Mouse (Mus musculus) liver, adult 2 months (tissue): ENCODE data around the gene Dnajc4. TPM values are rescaled to one million over a fixed set of nuclear protein-coding genes. Genes with fewer than 3 reads are reported as not detected.

Experiments used
- DNase-seq: peaks from one replicate; pipeline ENCODE4 v3.0.0-alpha.2; 2011; ENCODE audit warnings: low read depth, low spot score; ENCODE audit errors: extremely low read depth
- H3K27ac ChIP-seq: fragments of 200-500 bp; replicated peaks from 2 replicates; pipeline ENCODE4 v1.5.1; 2012; ENCODE audit warnings: low read depth, mild to moderate bottlenecking, control low read depth, inconsistent platforms, low read length; ENCODE audit not compliant: insufficient read depth
- H3K27me3 ChIP-seq: fragments of 200-500 bp; 2 replicates; pipeline ENCODE4 v1.6.1; 2012; ENCODE audit warnings: mild to moderate bottlenecking, moderate library complexity, low read length, inconsistent platforms; ENCODE audit not compliant: control insufficient read depth, insufficient read depth
- H3K36me3 ChIP-seq: fragments of 200-500 bp; 2 replicates; pipeline ENCODE4 v1.6.1; 2012; ENCODE audit warnings: low read length, inconsistent platforms; ENCODE audit not compliant: control insufficient read depth, insufficient read depth
- H3K4me1 ChIP-seq: fragments of 200-500 bp; 2 replicates; pipeline ENCODE4 v1.6.1; 2011; ENCODE audit warnings: low read length; ENCODE audit not compliant: control insufficient read depth, insufficient read depth
- H3K4me3 ChIP-seq: fragments of 200-500 bp; 2 replicates; pipeline ENCODE4 v1.5.1; 2011; ENCODE audit warnings: low read depth, mild to moderate bottlenecking, control low read depth, low read length, moderate library complexity; ENCODE audit not compliant: insufficient read depth
- H3K79me2 ChIP-seq: fragments of 200-500 bp; 2 replicates; pipeline ENCODE4 v1.6.1; 2012; ENCODE audit warnings: inconsistent platforms, mild to moderate bottlenecking, low read length, moderate library complexity; ENCODE audit not compliant: control insufficient read depth, insufficient read depth
- H3K9ac ChIP-seq: fragments of 200-500 bp; 2 replicates; pipeline ENCODE4 v1.6.1; 2012; ENCODE audit warnings: low read depth, mild to moderate bottlenecking, control low read depth, inconsistent platforms, low read length
- CTCF ChIP-seq: fragments of 200-500 bp; IDR thresholded peaks from 2 replicates; pipeline ENCODE4 v1.5.1; 2011; ENCODE audit warnings: low read depth, low read length, control low read depth
- POLR2A ChIP-seq: fragments of 200-500 bp; IDR thresholded peaks from 2 replicates; pipeline ENCODE4 v1.6.1; 2011; ENCODE audit warnings: low read length, control low read depth; ENCODE audit not compliant: insufficient read depth; ENCODE audit errors: extremely low read depth
- WGBS: fragments of 180-500 bp; shearing (Covaris S2); methylation state at CpG from one replicate; pipeline ENCODE4 v1.1.7; 2018; 5-methylcytosine and 5-hydroxymethylcytosine counted together
- polyA plus RNA-seq: library from polyadenylated mRNA; depleted of rRNA; stranded (reverse); fragments of >200 nt; gene quantifications from 2 replicates; pipeline ENCODE4 v1.2.3, GENCODE M21; 2012
- total RNA-seq: library from RNA; depleted of rRNA; stranded (reverse); fragments of >200 nt; gene quantifications from 2 replicates; pipeline ENCODE4 v1.2.3, GENCODE M21; 2014

Gene Dnajc4
- total and polyA plus RNA-seq, 2 experiments, result 11.2 to 22.3 TPM

- Histone ChIP-seq H3K36me3 (no peaks in the 10 kb centered on the region), H3K27ac (no peak overlapping the region), H3K4me1 (peaks cover 7% of the 10 kb centered on the region), H3K27me3 (no peaks in the 10 kb centered on the region), H3K4me3 (no peak overlapping the region), H3K79me2 (no peaks in the 10 kb centered on the region), H3K9ac (no peak overlapping the region)
- DNase-seq, result no peak
- TF ChIP-seq CTCF, result no peak
- no peak for TF ChIP-seq POLR2A
- 87% methylated on average over 10 of the region's 10 CpGs for WGBS
These were observed 6.2 kb downstream of the Dnajc4 start for GRCm38 (mm10) chr19:6985951-6986708.

GRCm38 (mm10) chr19:6985300-6985699, 7.1 kb downstream of the Dnajc4 start:
- WGBS, result 94% methylated on average over 19 of the region's 19 CpGs
- no peak for TF ChIP-seq CTCF
- no peak for TF ChIP-seq POLR2A

GRCm38 (mm10) chr19:6983621-6984020, 8.8 kb downstream of the Dnajc4 start:
- Histone ChIP-seq H3K79me2 (no peaks in the 10 kb centered on the region), H3K9ac (no peak overlapping the region), H3K36me3 (no peaks in the 10 kb centered on the region), H3K27me3 (no peaks in the 10 kb centered on the region), H3K4me1 (peaks cover 14% of the 10 kb centered on the region), H3K4me3 (no peak overlapping the region), H3K27ac (no peak overlapping the region)
- WGBS, result 97% methylated on average over 5 of the region's 5 CpGs
- no peak for DNase-seq
- TF ChIP-seq CTCF, result no peak
- no peak for TF ChIP-seq POLR2A

More at GRCm38 (mm10) chr19:6985300-6985699, 7.1 kb downstream of the Dnajc4 start:
- no peak overlapping the region for H3K9ac ChIP-seq
- no peak for DNase-seq
- H3K27ac ChIP-seq, result no peak overlapping the region
- H3K4me1 ChIP-seq, result peaks cover 7% of the 10 kb centered on the region
- H3K36me3 ChIP-seq, result no peaks in the 10 kb centered on the region
- H3K4me3 ChIP-seq, result no peak overlapping the region
- no peaks in the 10 kb centered on the region for H3K79me2 ChIP-seq
- no peaks in the 10 kb centered on the region for H3K27me3 ChIP-seq

GRCm38 (mm10) chr19:6981465-6981864, 10.9 kb downstream of the Dnajc4 start:
- Histone ChIP-seq H3K27me3 (no peaks in the 10 kb centered on the region), H3K79me2 (peaks cover 4% of the 10 kb centered on the region; the same call in 1 of the 2 replicates), H3K4me1 (peaks cover 19% of the 10 kb centered on the region), H3K4me3 (no peak overlapping the region), H3K9ac (no peak overlapping the region), H3K36me3 (peaks cover 3% of the 10 kb centered on the region; the same call in 1 of the 2 replicates), H3K27ac (no peak overlapping the region)
- no peak for DNase-seq
- 73% methylated on average over 4 of the region's 4 CpGs for WGBS
- no peak for TF ChIP-seq CTCF
- TF ChIP-seq POLR2A, result no peak

GRCm38 (mm10) chr19:6980381-6981093, 11.8 kb downstream of the Dnajc4 start, which contains the start of gene Fkbp2:
Gene Fkbp2, minus strand, starts transcription at chr19:6980501.
- TF ChIP-seq POLR2A (peak; percentile 95), CTCF (no peak)
- DNase-seq, result peak; percentile 93
- Histone ChIP-seq H3K27ac (peak within 1 kb of the TSS; percentile 94), H3K36me3 (peaks cover 3% of the 10 kb centered on the region; the same call in 1 of the 2 replicates), H3K27me3 (no peaks in the 10 kb centered on the region), H3K4me3 (peak within 1 kb of the TSS; percentile 70), H3K4me1 (peaks cover 22% of the 10 kb centered on the region), H3K79me2 (peaks cover 8% of the 10 kb centered on the region; the same call in 1 of the 2 replicates), H3K9ac (peak within 1 kb of the TSS; percentile 91)
- 1% methylated on average over 38 of the region's 38 CpGs for WGBS
